Mouse (Mus musculus) CH12.LX (cell line): Measurements from ENCODE around the gene Tdp1.

Source experiments
- CHD1 ChIP-seq: IDR thresholded peaks from 2 replicates; pipeline ENCODE4 v1.6.1; 2012; ENCODE audit warnings: low read depth, low read length, improper control_type of control experiment, inconsistent platforms
- CHD2 ChIP-seq: IDR thresholded peaks from 2 replicates; pipeline ENCODE4 v1.6.1; 2011; ENCODE audit warnings: low read length, improper control_type of control experiment
- CTCF ChIP-seq, 2 experiments: IDR thresholded peaks in 1 of 2; conservative IDR thresholded peaks in 1 of 2; 2 replicates each; pipeline ENCODE4 v1.5.1; 2011 to 2012; ENCODE audit warnings: low read depth in 2 of 2, low read length in 2 of 2, improper control_type of control experiment in 1 of 2, inconsistent platforms in 1 of 2, mild to moderate bottlenecking in 1 of 2, moderate library complexity in 1 of 2
- EP300 ChIP-seq: IDR thresholded peaks from 2 replicates; pipeline ENCODE4 v1.6.1; 2011; ENCODE audit warnings: low read length, improper control_type of control experiment
- GABPA ChIP-seq: IDR thresholded peaks from 2 replicates; pipeline ENCODE4 v1.6.1; 2012; ENCODE audit warnings: low read depth, low read length, improper control_type of control experiment, inconsistent platforms; ENCODE audit not compliant: insufficient replicate concordance
- MAZ ChIP-seq: IDR thresholded peaks from 2 replicates; pipeline ENCODE4 v1.6.1; 2012; ENCODE audit warnings: low read depth, mild to moderate bottlenecking, inconsistent platforms, low read length, improper control_type of control experiment, moderate library complexity
- MYC ChIP-seq: IDR thresholded peaks from 2 replicates; pipeline ENCODE4 v1.6.1; 2011; ENCODE audit warnings: low read depth, mild to moderate bottlenecking, improper control_type of control experiment, low read length
- POLR2A ChIP-seq: IDR thresholded peaks from 2 replicates; pipeline ENCODE4 v1.6.1; 2011; ENCODE audit warnings: low read depth, mild to moderate bottlenecking, improper control_type of control experiment, low read length
- TCF12 ChIP-seq: IDR thresholded peaks from 2 replicates; pipeline ENCODE4 v1.6.1; 2014; ENCODE audit warnings: low read depth, mild to moderate bottlenecking, inconsistent platforms, low read length, improper control_type of control experiment
- UBTF ChIP-seq: IDR thresholded peaks from 2 replicates; pipeline ENCODE4 v1.6.1; 2012; ENCODE audit warnings: low read depth, mild to moderate bottlenecking, inconsistent platforms, low read length, improper control_type of control experiment, moderate library complexity
- USF1 ChIP-seq: IDR thresholded peaks from 2 replicates; pipeline ENCODE4 v1.6.1; 2014; ENCODE audit warnings: low read depth, mild to moderate bottlenecking, inconsistent platforms, low read length, improper control_type of control experiment
- USF2 ChIP-seq: conservative IDR thresholded peaks from 2 replicates; pipeline ENCODE4 v1.6.1; 2011; ENCODE audit warnings: low read depth, low read length, improper control_type of control experiment
- ZKSCAN1 ChIP-seq: IDR thresholded peaks from 2 replicates; pipeline ENCODE4 v1.6.1; 2012; ENCODE audit warnings: low read depth, inconsistent platforms, low read length, improper control_type of control experiment, borderline replicate concordance

DNA sequence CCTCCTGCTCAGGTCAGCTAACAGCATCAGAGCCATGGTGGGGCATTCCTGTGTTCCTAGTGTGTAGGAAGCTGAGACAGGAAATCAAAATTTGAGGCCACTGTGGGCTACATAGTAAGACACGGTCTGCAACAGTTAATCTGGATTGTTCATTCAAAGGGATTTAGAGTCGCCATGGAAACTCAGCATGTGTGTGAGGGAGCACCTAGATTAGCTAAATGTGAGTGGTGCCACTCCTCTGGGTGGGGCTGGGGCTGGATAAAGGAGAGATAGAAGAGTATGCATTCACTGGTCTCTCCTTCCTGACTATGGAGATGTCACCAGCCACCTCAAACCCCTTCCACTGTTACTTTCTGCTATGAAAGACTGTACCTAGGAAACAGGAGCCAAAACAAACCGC is 10.9 kb upstream of the Tdp1 start:
- TF ChIP-seq POLR2A (no peak), CHD2 (no peak), USF2 (no peak), MAZ (no peak), TCF12 (no peak), EP300 (no peak), ZKSCAN1 (no peak), USF1 (no peak), MYC (no peak), CTCF (conservative IDR thresholded peaks at IDR 0.05 in 1 of 2, IDR thresholded peaks at IDR 0.05 in 1 of 2; ENCODE audit: low read depth in 2 of 2, low read length in 2 of 2) (no peak), GABPA (no peak), CHD1 (no peak), UBTF (no peak)
